Mouse (Mus musculus) C2C12 (cell line): ENCODE measurements around the gene Amer2.

ENCODE experiments used
- MYOD1 ChIP-seq: IDR thresholded peaks from one replicate; pipeline ENCODE4 v1.6.1; 2011; ENCODE audit warnings: low read depth; ENCODE audit not compliant: control insufficient read depth, insufficient read length
- MYOG ChIP-seq: IDR thresholded peaks from one replicate; pipeline ENCODE4 v1.6.1; 2011; ENCODE audit not compliant: control insufficient read depth, insufficient read length; ENCODE audit errors: extremely low read depth

- TF ChIP-seq MYOG (no peak), MYOD1 (no peak)
These were observed 4.0 kb upstream of the Amer2 start for GRCm38 (mm10) chr14:60368769-60369666.
